Mouse (Mus musculus) c-Kit-negative CD71-positive TER-119-positive erythroid progenitor cells, embryonic 14.5 days (primary cell): ENCODE results near the gene Il2rg.

Experiments
- DNase-seq: peaks from one replicate; pipeline ENCODE4 v3.0.0-alpha.2; 2013; ENCODE audit warnings: low read depth, low spot score

Il2rg gene

DNA sequence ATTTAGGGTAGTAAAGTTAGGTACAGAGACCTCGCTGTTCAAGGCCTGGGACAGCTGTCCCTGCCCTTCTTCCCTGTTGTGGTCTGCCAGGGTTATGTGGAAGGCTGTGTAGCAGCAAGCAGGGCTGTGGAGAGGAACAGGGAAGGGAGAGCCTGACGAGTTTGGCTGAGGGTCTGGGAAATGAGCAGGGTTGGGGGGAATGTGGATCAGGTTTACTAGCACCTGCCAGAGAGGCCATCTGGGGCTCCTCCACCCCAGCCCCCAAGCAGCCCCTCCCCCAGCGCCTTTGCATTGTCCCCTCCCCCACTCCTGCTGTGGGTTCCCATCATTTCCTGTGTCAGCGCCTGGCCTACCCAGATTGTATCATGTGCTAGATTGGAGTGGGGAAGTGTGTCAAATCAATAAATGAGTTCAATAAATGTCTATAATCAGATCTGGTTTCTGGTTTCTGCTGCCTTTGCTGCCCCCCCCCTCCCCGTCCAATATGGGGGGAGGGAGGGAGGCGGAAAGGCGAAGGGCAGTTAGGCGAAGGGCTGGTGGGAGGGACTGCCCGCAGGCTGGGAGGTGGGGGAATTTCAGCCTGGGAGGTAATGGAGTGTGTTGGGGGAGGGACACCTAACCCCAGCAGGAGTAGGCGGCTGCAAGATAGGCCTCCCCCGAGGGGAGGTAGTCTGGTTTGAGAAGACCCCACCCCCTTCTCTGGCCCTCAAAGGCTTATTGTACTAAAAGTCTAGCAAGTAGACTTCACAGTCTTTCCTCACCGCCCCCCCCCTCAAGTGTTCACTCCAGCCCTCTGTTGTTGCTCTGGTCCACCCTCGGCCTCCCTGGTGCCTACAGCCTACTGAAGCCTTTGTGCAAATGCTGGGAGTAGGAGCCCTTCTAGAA lies 7.4 kb downstream of the Il2rg start:
- DNase-seq = no peak

GRCm38 (mm10) chrX:101256603-101257002 lies 11.5 kb downstream of the Il2rg start:
- no peak for DNase-seq

- no peak for DNase-seq
Observed at GRCm38 (mm10) chrX:101254740-101255139, 13.3 kb downstream of the Il2rg start.

DNA sequence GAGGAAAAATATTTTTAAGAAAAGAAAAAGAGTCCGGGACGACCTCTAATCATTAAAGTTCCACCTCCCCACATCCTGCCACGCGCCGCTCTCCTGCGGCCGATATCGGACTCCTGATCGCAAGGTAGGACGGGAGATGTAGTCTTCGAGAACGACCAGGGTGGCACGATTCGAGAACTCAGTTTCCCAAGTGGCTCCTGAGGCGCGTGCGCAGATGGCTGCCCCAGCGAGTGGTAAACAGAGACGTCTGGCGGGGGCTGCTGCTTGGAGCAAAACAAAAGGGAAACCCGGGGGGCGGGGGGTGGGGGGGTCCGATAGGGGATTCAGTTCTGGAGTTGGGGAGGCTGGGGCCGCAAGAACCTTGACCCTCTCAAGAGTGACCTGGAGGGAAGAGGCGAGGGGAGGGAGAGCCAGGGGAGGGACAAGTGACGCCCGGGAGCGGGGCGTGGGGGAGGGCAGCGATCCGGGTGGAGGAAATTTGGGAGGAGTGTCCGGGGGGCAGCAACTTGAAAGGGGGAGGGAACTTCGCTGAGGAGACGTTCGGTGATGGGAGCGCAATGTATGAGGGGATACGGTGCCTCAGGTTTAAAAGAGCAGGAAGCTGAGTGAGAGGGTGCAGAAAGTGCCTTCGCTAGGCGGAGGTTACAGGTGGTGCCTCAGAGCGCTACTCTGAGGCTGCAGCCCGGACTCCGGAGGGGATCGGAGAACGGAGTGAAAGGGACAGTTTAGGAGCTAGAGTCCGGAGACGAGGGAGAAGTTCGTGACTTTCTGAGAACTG lies 13.9 kb downstream of the Il2rg start, which contains the start of gene Foxo4:
TSS of gene Foxo4 (plus strand) at position 577 of the 778 bp plus-strand sequence.
- peak; percentile 68 for DNase-seq

GRCm38 (mm10) chrX:101245011-101245410 lies 23.0 kb downstream of the Il2rg start:
- DNase-seq = no peak

DNA sequence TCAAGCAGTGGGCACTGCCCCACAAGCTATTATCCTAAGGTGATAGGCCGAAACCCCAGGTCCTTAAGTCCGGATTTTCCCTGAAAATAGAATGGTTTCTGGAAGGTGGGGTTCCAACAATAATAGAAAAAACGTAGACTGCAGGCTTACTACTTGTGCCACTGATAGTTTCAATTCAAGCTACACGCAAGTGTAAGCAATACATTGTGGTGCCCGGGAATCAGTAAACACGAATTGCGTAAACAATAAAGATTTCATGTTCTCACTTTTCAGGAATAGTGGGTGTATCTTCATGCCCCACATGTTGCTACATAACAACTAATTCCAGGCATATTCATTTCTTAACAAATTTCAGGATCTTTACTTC lies 45.3 kb downstream of the Il2rg start:
- no peak for DNase-seq

GRCm38 (mm10) chrX:101221834-101222795 lies 45.9 kb downstream of the Il2rg start, which contains the start of gene Snx12:
Gene Snx12 (minus strand): TSS chrX:101222563.
- peak; percentile 43 for DNase-seq
